Mouse (Mus musculus) forebrain, embryonic 11.5 days (tissue): ENCODE data around the gene Lrig3. TPM values are rescaled to one million over a fixed set of nuclear protein-coding genes. Genes with fewer than 3 reads are reported as not detected.

Experiments used
- ATAC-seq: fragments of 200-750 bp; cut with Nextera tagmentation; replicated peaks from 2 replicates; pipeline ENCODE4 v1.8.0; 2017; ENCODE audit warnings: moderate TSS enrichment; ENCODE audit not compliant: low FRiP score
- DNase-seq: peaks from one replicate; pipeline ENCODE4 v3.0.0-alpha.2; 2017; ENCODE audit warnings: low spot score
- H3K27ac ChIP-seq: fragments of 300-500 bp; sonication (generic); 2 replicates; pipeline ENCODE4 v1.5.1; 2014; ENCODE audit warnings: low read depth, low read length
- H3K27me3 ChIP-seq: fragments of 300-500 bp; sonication (generic); 2 replicates; pipeline ENCODE4 v1.6.1; 2014; ENCODE audit warnings: mild to moderate bottlenecking, low read length, mixed read lengths; ENCODE audit not compliant: control insufficient read depth, insufficient read depth
- H3K36me3 ChIP-seq: fragments of 300-500 bp; sonication (generic); 2 replicates; pipeline ENCODE4 v1.6.1; 2014; ENCODE audit warnings: mild to moderate bottlenecking, low read length, moderate library complexity, mixed read lengths; ENCODE audit not compliant: control insufficient read depth, insufficient read depth
- H3K4me1 ChIP-seq: fragments of 300-500 bp; sonication (generic); replicated peaks from 2 replicates; pipeline ENCODE4 v1.6.1; 2014; ENCODE audit warnings: low read length, mixed read lengths; ENCODE audit not compliant: control insufficient read depth, insufficient read depth
- H3K4me2 ChIP-seq: fragments of 300-500 bp; sonication (generic); 2 replicates; pipeline ENCODE4 v1.6.1; 2014; ENCODE audit warnings: low read depth, mild to moderate bottlenecking, low read length, moderate library complexity, mixed read lengths; ENCODE audit not compliant: severe bottlenecking
- H3K4me3 ChIP-seq: fragments of 300-500 bp; sonication (generic); 2 replicates; pipeline ENCODE4 v1.5.1; 2014; ENCODE audit warnings: low read depth, low read length
- H3K9ac ChIP-seq: fragments of 300-500 bp; sonication (generic); 2 replicates; pipeline ENCODE4 v1.6.1; 2014; ENCODE audit warnings: low read length
- H3K9me3 ChIP-seq: fragments of 300-500 bp; sonication (generic); 2 replicates; pipeline ENCODE4 v1.6.1; 2016; ENCODE audit warnings: low read length, mixed read lengths; ENCODE audit not compliant: control insufficient read depth
- WGBS: fragments of 180-500 bp; shearing (Covaris S2); extraction: QIAGEN DNeasy Blood & Tissue Kit; methylation state at CpG from one replicate; pipeline ENCODE4 v1.1.7; 2014; 5-methylcytosine and 5-hydroxymethylcytosine counted together
- polyA plus RNA-seq: library from polyadenylated mRNA; unstranded; fragments of >200 nt; fragmentation: Nextera tagmentation; extraction: Ambion mirVana; gene quantifications from 2 replicates; pipeline ENCODE4 v1.2.1, GENCODE M21; 2014

Lrig3 gene
- polyA plus RNA-seq, 1 experiment from 2014 or later = 10.9 TPM

- no peak overlapping the region for H3K4me2 ChIP-seq
- H3K9me3 ChIP-seq = no peaks in the 10 kb centered on the region
- H3K27me3 ChIP-seq = no peaks in the 10 kb centered on the region
- H3K4me3 ChIP-seq = no peak overlapping the region
- 91% methylated on average over 7 of the region's 7 CpGs for WGBS
- ATAC-seq (no peak), DNase-seq (no peak)
- no peaks in the 10 kb centered on the region for H3K36me3 ChIP-seq
- H3K9ac ChIP-seq = no peak overlapping the region
- H3K27ac ChIP-seq = no peak overlapping the region
- no peaks in the 10 kb centered on the region for H3K4me1 ChIP-seq
Measured at GRCm38 (mm10) chr10:125954343-125954742, 11.6 kb upstream of the Lrig3 start.

- Histone ChIP-seq H3K4me2 (no peak overlapping the region), H3K4me1 (no peaks in the 10 kb centered on the region), H3K27ac (no peak overlapping the region), H3K27me3 (no peaks in the 10 kb centered on the region), H3K4me3 (no peak overlapping the region), H3K9me3 (no peaks in the 10 kb centered on the region), H3K9ac (no peak overlapping the region), H3K36me3 (no peaks in the 10 kb centered on the region)
- no peak for DNase-seq
- no peak for ATAC-seq
- 90% methylated on average over 12 of the region's 12 CpGs for WGBS
Measured at GRCm38 (mm10) chr10:125954747-125955530, 11.0 kb upstream of the Lrig3 start.

GRCm38 (mm10) chr10:125961411-125962107 is 4.4 kb upstream of the Lrig3 start:
- no peak overlapping the region for H3K27ac ChIP-seq
- 77% methylated on average over 9 of the region's 9 CpGs for WGBS
- ATAC-seq (no peak), DNase-seq (no peak)
- H3K4me3 ChIP-seq = no peak overlapping the region
- no peaks in the 10 kb centered on the region for H3K4me1 ChIP-seq
- no peaks in the 10 kb centered on the region for H3K36me3 ChIP-seq
- no peak overlapping the region for H3K9ac ChIP-seq
- H3K27me3 ChIP-seq = no peaks in the 10 kb centered on the region
- no peak overlapping the region for H3K4me2 ChIP-seq
- no peaks in the 10 kb centered on the region for H3K9me3 ChIP-seq

GRCm38 (mm10) chr10:125964709-125965108 is 1.3 kb upstream of the Lrig3 start:
- Histone ChIP-seq H3K4me2 (no peak overlapping the region), H3K27ac (no peak overlapping the region), H3K4me1 (peaks cover 13% of the 10 kb centered on the region; the same call in 1 of the 2 replicates), H3K27me3 (no peaks in the 10 kb centered on the region; the same call in 1 of the 2 replicates), H3K9me3 (no peaks in the 10 kb centered on the region), H3K36me3 (no peaks in the 10 kb centered on the region), H3K4me3 (no peak overlapping the region), H3K9ac (no peak overlapping the region)
- no peak for DNase-seq
- no peak for ATAC-seq
- 86% methylated on average over 3 of the region's 3 CpGs for WGBS

GRCm38 (mm10) chr10:125966481-125967251 is 698 bp downstream of the Lrig3 start:
- Histone ChIP-seq H3K27ac (peak overlapping the region; percentile 37), H3K36me3 (no peaks in the 10 kb centered on the region), H3K4me1 (peaks cover 13% of the 10 kb centered on the region; the same call in 1 of the 2 replicates), H3K27me3 (no peaks in the 10 kb centered on the region; the same call in 1 of the 2 replicates), H3K4me3 (peak overlapping the region; percentile 75), H3K9me3 (no peaks in the 10 kb centered on the region), H3K9ac (peak overlapping the region; percentile 77), H3K4me2 (peak overlapping the region; percentile 96)
- under 1% methylated on average over 49 of the region's 59 CpGs for WGBS
- peak; percentile 70 for ATAC-seq
- peak; percentile 80 for DNase-seq

GRCm38 (mm10) chr10:125967436-125968160 is 1.6 kb downstream of the Lrig3 start:
- WGBS = 1% methylated on average over 14 of the region's 14 CpGs
- no peaks in the 10 kb centered on the region for H3K9me3 ChIP-seq
- peaks cover 13% of the 10 kb centered on the region; the same call in 1 of the 2 replicates for H3K4me1 ChIP-seq
- no peaks in the 10 kb centered on the region; the same call in 1 of the 2 replicates for H3K27me3 ChIP-seq
- DNase-seq (peak; percentile 70), ATAC-seq (peak; percentile 12; the same call in 1 of the 2 replicates)
- H3K36me3 ChIP-seq = no peaks in the 10 kb centered on the region
- H3K9ac ChIP-seq = peak overlapping the region; percentile 77
- H3K27ac ChIP-seq = no peak overlapping the region
- peak overlapping the region; percentile 75 for H3K4me3 ChIP-seq
- peak overlapping the region; percentile 96 for H3K4me2 ChIP-seq

- DNase-seq (no peak), ATAC-seq (0 out of 2 replicates have a peak, but pooled peaks have one; percentile 11)
- Histone ChIP-seq H3K4me1 (peaks cover 13% of the 10 kb centered on the region; the same call in 1 of the 2 replicates), H3K27me3 (no peaks in the 10 kb centered on the region; the same call in 1 of the 2 replicates), H3K4me3 (peak overlapping the region; percentile 75), H3K4me2 (peak overlapping the region; percentile 96), H3K36me3 (no peaks in the 10 kb centered on the region), H3K9me3 (no peaks in the 10 kb centered on the region), H3K27ac (peak overlapping the region; percentile 63; the same call in 1 of the 2 replicates), H3K9ac (peak overlapping the region; percentile 49)
- WGBS = 4% methylated on average over 16 of the region's 16 CpGs
Measured at GRCm38 (mm10) chr10:125968191-125969132, 2.5 kb downstream of the Lrig3 start.
